Mouse (Mus musculus) intestine, embryonic 15.5 days (tissue): Measurements from ENCODE around the gene Gsap. TPM values are rescaled to one million over a fixed set of nuclear protein-coding genes. Genes with fewer than 3 reads are reported as not detected.
"Not testable (repeated sequence)": the region's sequence is repeated elsewhere in the genome, so short reads cannot be mapped to it uniquely, and the experiment has no call there.

Experiments used
- ATAC-seq: fragments of 200-750 bp; cut with Nextera tagmentation; 2 replicates; pipeline ENCODE4 v1.8.0; 2017; ENCODE audit warnings: moderate TSS enrichment, moderate library complexity
- H3K27ac ChIP-seq: fragments of 300-500 bp; sonication (generic); 2 replicates; pipeline ENCODE4 v1.5.1; 2015; ENCODE audit warnings: mild to moderate bottlenecking, inconsistent platforms
- H3K27me3 ChIP-seq: fragments of 300-500 bp; sonication (generic); replicated peaks from 2 replicates; pipeline ENCODE4 v1.6.1; 2015; ENCODE audit warnings: inconsistent platforms
- H3K36me3 ChIP-seq: fragments of 300-500 bp; sonication (generic); 2 replicates; pipeline ENCODE4 v1.6.1; 2015; ENCODE audit warnings: inconsistent platforms
- H3K4me1 ChIP-seq: fragments of 300-500 bp; sonication (generic); replicated peaks from 2 replicates; pipeline ENCODE4 v1.6.1; 2015; ENCODE audit warnings: inconsistent platforms
- H3K4me2 ChIP-seq: fragments of 300-500 bp; sonication (generic); replicated peaks from 2 replicates; pipeline ENCODE4 v1.6.1; 2015; ENCODE audit warnings: mild to moderate bottlenecking, inconsistent platforms
- H3K4me3 ChIP-seq: fragments of 300-500 bp; sonication (generic); replicated peaks from 2 replicates; pipeline ENCODE4 v1.5.1; 2015; ENCODE audit warnings: inconsistent platforms
- H3K9ac ChIP-seq: fragments of 300-500 bp; sonication (generic); 2 replicates; pipeline ENCODE4 v1.6.1; 2015; ENCODE audit warnings: inconsistent platforms
- H3K9me3 ChIP-seq: fragments of 300-500 bp; sonication (generic); 2 replicates; pipeline ENCODE4 v1.6.1; 2016; ENCODE audit warnings: inconsistent platforms
- WGBS: fragments of 180-500 bp; shearing (Covaris S2); methylation state at CpG from one replicate; pipeline ENCODE4 v1.1.7; 2015; 5-methylcytosine and 5-hydroxymethylcytosine counted together
- polyA plus RNA-seq: library from polyadenylated mRNA; unstranded; fragments of >200 nt; fragmentation: Nextera tagmentation; extraction: Ambion mirVana; gene quantifications from 2 replicates; pipeline ENCODE4 v1.2.1, GENCODE M21; 2015

Gsap gene
- polyA plus RNA-seq, 1 experiment from 2014 or later, result 1.7 TPM

DNA sequence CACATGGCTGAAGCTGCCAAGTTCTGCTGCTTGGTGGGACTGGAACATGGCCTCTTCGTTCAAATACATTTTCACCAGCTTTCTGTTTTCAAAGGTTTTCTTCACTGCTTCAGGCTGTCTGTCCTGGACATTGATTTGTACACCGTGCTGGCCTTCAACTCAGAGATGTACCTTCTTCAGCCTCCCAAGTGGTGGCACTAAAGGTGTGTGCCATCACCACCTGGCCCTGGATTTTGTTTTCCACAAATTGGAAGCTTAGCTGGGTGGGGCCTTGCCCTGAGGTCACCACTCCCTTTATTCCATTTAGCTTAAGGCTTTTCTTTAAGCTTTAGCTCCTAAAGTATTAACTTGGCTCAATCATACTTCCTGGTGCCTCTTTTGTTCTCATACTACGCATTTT is 22.6 kb upstream of the Gsap start:
- H3K4me1 ChIP-seq, result no peaks in the 10 kb centered on the region
- no peaks in the 10 kb centered on the region for H3K36me3 ChIP-seq
- H3K4me3 ChIP-seq, result no peak overlapping the region
- no peak for ATAC-seq
- no peak overlapping the region for H3K27ac ChIP-seq
- H3K27me3 ChIP-seq, result no peaks in the 10 kb centered on the region
- no peaks in the 10 kb centered on the region for H3K9me3 ChIP-seq
- no peak overlapping the region for H3K4me2 ChIP-seq
- H3K9ac ChIP-seq, result no peak overlapping the region
- 86% methylated on average over 3 of the region's 3 CpGs for WGBS

DNA sequence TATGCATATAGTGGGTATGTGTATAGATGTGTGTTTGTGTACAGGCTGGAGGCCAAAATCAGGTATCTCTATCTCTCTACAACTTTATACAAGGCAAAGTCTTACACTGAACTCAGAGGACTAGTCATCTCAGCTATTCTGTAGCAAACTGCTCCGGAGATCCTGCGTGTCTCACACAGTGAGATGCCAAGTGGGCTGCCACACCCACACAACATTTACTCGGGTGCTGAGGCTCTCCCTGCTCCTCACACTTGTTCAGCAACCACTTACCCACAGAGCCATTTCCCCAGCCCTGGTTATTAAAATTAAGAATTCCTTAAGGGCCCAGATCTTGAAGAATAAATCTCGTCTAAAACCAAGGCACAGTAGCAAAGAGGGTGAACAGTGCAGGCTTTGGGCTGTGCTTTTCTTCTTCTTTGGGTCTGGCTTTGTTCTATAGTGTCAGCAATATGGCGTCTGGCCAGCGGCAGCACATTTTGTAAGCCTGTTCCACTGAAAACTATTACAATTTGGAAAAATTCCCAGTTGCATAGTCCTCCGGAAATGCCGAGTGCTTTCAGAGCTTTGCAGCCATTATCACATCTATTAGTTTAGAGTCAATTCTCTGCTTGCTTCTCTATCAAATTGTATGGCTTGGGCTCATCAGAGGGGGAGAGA is 17.2 kb upstream of the Gsap start:
- no peak overlapping the region for H3K4me3 ChIP-seq
- 0 out of 2 replicates have a peak overlapping the region, but pooled peaks have one; percentile 18 for H3K27ac ChIP-seq
- ATAC-seq, result peak; percentile 54; the same call in 1 of the 2 replicates
- H3K4me1 ChIP-seq, result 0 out of 2 replicates have a peak, but pooled peaks cover 2% of the 10 kb centered on the region
- no peaks in the 10 kb centered on the region for H3K27me3 ChIP-seq
- H3K9me3 ChIP-seq, result no peaks in the 10 kb centered on the region
- no peak overlapping the region for H3K9ac ChIP-seq
- no peak overlapping the region for H3K4me2 ChIP-seq
- 60% methylated on average over 8 of the region's 8 CpGs for WGBS
- no peaks in the 10 kb centered on the region for H3K36me3 ChIP-seq

DNA sequence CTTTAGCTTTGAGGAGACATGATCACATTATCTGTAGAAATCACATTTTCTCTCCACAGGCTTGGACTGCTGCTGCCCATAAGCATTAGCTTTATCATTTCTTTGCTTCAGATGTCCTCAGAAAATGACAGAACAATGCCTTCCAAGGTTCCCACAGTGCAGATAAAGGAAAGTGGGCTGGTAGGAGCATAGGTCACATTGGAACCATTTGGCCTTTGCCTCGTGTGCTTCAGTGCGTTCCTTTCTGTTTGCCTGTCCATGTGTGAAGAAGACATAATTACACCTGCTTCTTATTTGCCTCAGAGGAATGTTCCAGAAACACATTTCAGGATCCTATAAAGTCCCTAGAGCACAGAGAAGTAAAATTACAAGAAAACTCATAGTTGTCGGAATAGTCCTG is 16.7 kb upstream of the Gsap start:
- Histone ChIP-seq H3K4me1 (0 out of 2 replicates have a peak, but pooled peaks cover 2% of the 10 kb centered on the region), H3K27ac (no peak overlapping the region), H3K4me3 (no peak overlapping the region), H3K27me3 (no peaks in the 10 kb centered on the region), H3K9me3 (no peaks in the 10 kb centered on the region), H3K9ac (no peak overlapping the region), H3K36me3 (no peaks in the 10 kb centered on the region), H3K4me2 (no peak overlapping the region)
- 0 out of 2 replicates have a peak, but pooled peaks have one; percentile 9 for ATAC-seq
- 80% methylated on average over 3 of the region's 3 CpGs for WGBS

DNA sequence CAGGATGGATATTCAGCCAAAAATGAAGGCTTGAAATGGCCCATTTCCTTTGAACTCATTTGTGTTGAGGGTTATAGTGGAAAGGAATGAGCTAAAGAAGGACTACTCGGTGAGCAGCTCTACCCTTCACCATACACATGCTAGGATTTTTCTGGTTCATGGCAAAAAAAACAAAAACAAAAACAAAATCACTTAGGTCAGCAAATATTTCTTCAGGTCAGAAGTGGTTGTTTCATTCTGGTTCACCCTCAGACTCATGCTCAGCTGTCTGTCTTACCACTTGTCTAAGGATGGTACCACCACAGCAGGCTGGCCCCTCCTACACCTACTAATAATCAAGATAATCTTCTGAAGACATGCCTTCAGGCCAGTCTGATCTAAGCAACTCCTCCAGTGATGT is 16.2 kb upstream of the Gsap start:
- Histone ChIP-seq H3K4me3 (no peak overlapping the region), H3K4me1 (0 out of 2 replicates have a peak, but pooled peaks cover 2% of the 10 kb centered on the region), H3K36me3 (no peaks in the 10 kb centered on the region), H3K4me2 (no peak overlapping the region), H3K9ac (no peak overlapping the region), H3K27me3 (no peaks in the 10 kb centered on the region), H3K9me3 (no peaks in the 10 kb centered on the region), H3K27ac (no peak overlapping the region)
- ATAC-seq, result no peak
- WGBS, result 88% methylated on average over 1 of the region's 1 CpGs

DNA sequence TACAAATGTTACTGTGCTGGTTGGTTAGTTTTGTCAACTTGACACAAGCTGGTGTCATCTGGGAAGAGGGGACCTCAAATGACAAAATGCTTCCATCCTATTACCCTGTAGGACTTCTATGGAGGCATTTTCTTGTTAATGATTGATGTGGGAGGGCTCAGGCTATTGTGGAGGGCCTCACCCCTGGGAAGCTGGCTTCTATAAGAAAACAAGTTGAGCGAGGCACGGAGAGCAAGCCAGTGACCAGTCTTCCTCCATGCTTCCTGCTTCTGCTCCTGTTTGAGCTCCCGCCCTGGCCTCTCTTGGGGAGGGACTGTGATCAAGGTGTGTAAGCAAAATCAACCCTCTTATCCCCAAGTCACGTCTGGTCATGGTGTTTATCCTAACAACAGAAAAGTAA is 15.6 kb upstream of the Gsap start:
- H3K9me3 ChIP-seq, result no peaks in the 10 kb centered on the region
- no peak overlapping the region for H3K4me3 ChIP-seq
- H3K9ac ChIP-seq, result no peak overlapping the region
- 40% methylated on average over 4 of the region's 4 CpGs for WGBS
- no peak overlapping the region for H3K4me2 ChIP-seq
- no peak overlapping the region for H3K27ac ChIP-seq
- H3K36me3 ChIP-seq, result no peaks in the 10 kb centered on the region
- H3K4me1 ChIP-seq, result 0 out of 2 replicates have a peak, but pooled peaks cover 5% of the 10 kb centered on the region
- H3K27me3 ChIP-seq, result no peaks in the 10 kb centered on the region
- peak; percentile 77 for ATAC-seq

DNA sequence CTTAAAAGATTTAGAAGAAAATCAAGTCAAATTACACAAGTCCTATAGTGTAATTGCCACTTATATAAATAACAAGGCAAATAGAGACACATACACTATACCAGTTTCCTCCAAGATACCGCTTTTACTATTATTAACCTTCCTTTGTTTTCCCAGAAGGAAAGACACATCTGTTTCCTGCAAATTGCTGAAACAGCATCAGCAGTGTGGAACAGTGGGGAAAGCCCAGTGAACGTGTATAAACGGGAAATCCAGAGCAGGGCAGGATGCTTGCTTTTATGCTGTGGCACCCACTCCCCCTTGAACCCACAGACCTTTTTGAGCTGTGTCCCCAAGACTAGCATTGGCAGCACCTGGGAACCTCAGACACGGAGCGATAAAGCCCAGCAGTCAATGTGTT is 15.2 kb upstream of the Gsap start:
- 0 out of 2 replicates have a peak, but pooled peaks cover 9% of the 10 kb centered on the region for H3K4me1 ChIP-seq
- no peaks in the 10 kb centered on the region for H3K9me3 ChIP-seq
- no peaks in the 10 kb centered on the region for H3K36me3 ChIP-seq
- no peak overlapping the region for H3K4me2 ChIP-seq
- WGBS, result 65% methylated on average over 5 of the region's 5 CpGs
- H3K27ac ChIP-seq, result no peak overlapping the region
- ATAC-seq, result 0 out of 2 replicates have a peak, but pooled peaks have one; percentile 27
- H3K27me3 ChIP-seq, result no peaks in the 10 kb centered on the region
- H3K4me3 ChIP-seq, result no peak overlapping the region
- no peak overlapping the region for H3K9ac ChIP-seq

DNA sequence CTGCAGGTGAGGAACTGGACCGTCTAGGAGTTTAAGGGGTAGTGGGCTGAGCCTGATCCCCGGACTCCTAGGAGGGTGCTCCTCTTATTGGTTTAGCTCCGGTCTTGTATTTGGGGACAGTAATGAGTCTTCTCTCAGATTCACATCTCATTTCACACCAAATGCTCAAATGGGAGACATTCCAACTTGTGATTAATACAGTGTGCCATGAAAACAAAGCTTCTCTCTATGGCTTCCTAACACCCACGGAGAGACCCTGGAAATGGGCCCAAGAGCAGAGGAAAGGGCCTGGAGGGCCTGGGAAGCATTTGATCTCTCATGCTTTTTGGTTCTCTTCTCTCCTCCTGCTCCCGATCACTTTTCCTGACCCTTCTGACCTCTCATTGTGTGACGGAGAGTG is 14.7 kb upstream of the Gsap start:
- no peak overlapping the region for H3K27ac ChIP-seq

DNA sequence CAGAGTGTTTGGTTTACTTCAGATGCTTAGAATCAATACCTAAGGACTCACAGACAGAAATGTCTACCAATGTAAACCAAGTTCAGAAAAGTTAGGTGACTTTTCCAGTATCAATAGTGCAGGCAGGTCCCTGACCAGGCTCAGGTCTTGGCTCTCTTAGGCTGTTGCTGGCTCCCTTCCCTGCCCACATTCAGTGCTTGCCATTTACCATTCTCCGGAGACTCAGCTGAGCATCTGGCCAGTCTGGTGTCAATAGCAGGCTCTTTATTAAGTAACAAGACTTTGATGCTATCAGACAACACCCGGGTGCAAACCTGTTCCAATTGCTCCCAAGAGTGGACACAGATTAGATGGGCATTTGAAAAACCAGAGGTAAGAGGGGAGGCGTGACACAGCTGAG is 13.7 kb upstream of the Gsap start:
- Histone ChIP-seq H3K4me1 (0 out of 2 replicates have a peak, but pooled peaks cover 9% of the 10 kb centered on the region), H3K27ac (no peak overlapping the region), H3K4me2 (no peak overlapping the region), H3K9me3 (no peaks in the 10 kb centered on the region), H3K36me3 (no peaks in the 10 kb centered on the region), H3K27me3 (no peaks in the 10 kb centered on the region), H3K9ac (no peak overlapping the region), H3K4me3 (no peak overlapping the region)
- ATAC-seq, result no peak
- 74% methylated on average over 3 of the region's 3 CpGs for WGBS

More for the DNA sequence above, 14.7 kb upstream of the Gsap start:
- Histone ChIP-seq H3K4me1 (0 out of 2 replicates have a peak, but pooled peaks cover 9% of the 10 kb centered on the region), H3K4me3 (no peak overlapping the region), H3K36me3 (no peaks in the 10 kb centered on the region), H3K9me3 (no peaks in the 10 kb centered on the region), H3K4me2 (no peak overlapping the region), H3K27me3 (no peaks in the 10 kb centered on the region), H3K9ac (no peak overlapping the region)
- no peak for ATAC-seq
- WGBS, result 68% methylated on average over 6 of the region's 6 CpGs

DNA sequence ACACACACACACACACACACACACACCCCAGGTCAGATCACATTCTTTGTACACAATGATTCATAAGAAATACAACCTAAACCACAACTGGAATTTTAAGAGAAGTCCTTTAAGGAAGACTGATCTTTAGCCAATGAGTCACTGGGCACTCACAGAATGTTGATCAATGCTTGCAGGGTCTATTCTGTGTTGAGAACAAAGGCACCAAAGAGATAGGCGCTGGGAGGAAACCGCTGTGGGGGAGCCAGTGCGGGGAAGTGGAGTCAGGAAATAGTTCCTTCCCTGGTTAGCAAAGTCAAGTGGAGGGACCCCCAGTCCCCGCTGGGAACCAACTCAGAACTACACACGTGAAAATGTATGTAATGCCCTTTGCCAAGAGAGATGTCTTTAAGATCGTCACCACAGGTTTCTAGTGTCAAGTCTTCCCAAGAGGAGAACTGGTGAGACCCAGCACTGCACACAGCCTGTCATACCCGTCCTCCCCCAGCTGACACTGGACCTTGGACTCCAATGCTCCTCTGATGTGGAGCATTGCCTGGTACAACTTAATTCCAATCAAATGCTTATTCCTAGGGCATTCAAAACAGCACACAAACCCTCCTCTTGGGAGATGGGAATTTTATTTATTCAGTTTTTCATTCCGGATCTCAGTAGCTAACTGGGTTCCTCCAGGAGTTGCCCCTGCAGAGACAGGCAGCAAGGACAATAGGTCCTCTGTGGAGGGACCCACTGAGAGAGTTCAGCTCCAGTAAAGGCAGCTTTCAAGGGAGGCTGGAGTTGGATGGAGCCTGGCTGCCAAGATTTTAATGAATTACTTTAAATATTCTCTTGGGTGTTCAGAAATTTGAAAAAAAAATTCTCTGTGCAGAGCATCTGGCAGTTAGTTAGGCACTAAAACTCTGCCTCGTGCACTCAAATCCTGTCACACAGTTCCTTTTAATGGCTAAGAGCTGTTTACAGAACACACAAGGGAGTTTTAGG is 10.6 kb upstream of the Gsap start:
- Histone ChIP-seq H3K4me1 (0 out of 2 replicates have a peak, but pooled peaks cover 9% of the 10 kb centered on the region), H3K27ac (0 out of 2 replicates have a peak overlapping the region, but pooled peaks have one; percentile 17), H3K4me2 (no peak overlapping the region), H3K27me3 (no peaks in the 10 kb centered on the region), H3K9ac (no peak overlapping the region), H3K9me3 (no peaks in the 10 kb centered on the region), H3K36me3 (no peaks in the 10 kb centered on the region), H3K4me3 (no peak overlapping the region)
- ATAC-seq, result peak; percentile 61; the same call in 1 of the 2 replicates
- 43% methylated on average over 9 of the region's 9 CpGs for WGBS

DNA sequence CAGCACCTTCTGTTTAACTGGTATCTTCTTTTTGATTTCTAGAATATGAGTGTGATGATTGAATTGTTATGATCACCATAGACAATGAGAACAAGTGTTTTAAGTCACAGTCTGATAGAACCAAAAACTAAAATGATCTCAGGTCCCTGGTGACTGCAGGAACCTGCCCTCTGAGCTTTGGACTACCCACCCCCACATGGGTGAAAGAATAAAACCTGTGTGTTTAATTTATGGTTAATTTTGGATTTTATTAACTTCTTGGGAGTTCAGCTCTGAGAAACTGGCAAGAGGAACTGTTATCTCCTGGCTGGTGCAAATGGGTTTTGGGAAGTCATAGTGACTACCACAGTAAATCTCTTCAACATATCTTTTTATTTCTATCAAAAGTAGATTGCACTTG is 6.6 kb upstream of the Gsap start:
- no peak overlapping the region for H3K9ac ChIP-seq
- H3K27me3 ChIP-seq, result no peaks in the 10 kb centered on the region
- H3K4me2 ChIP-seq, result no peak overlapping the region
- ATAC-seq, result no peak
- no peaks in the 10 kb centered on the region for H3K36me3 ChIP-seq
- H3K27ac ChIP-seq, result no peak overlapping the region
- H3K4me1 ChIP-seq, result 0 out of 2 replicates have a peak, but pooled peaks cover 7% of the 10 kb centered on the region
- H3K4me3 ChIP-seq, result no peak overlapping the region
- no peaks in the 10 kb centered on the region for H3K9me3 ChIP-seq

DNA sequence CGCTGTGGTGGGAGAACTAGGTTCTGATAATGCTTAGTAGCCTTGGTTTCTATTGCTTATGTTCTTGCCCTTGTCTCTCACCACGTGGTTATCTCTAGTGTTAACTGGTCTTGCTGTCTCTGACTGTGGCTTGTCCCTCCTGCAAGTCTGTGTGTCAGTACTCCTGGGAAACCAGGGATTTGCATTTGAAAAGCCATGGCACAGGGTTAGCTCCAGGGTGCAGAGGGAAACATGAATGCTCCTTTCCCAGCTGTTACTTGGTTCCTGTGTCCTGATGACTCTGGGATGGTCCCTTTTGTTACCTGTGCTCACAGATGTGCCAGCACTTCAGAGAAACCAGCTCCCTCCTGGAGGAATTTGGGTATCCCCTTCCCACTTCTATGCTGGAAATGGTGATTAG is 3.0 kb upstream of the Gsap start:
- H3K36me3 ChIP-seq, H3K4me1 ChIP-seq, H3K27me3 ChIP-seq, H3K4me2 ChIP-seq, H3K27ac ChIP-seq, H3K4me3 ChIP-seq, ATAC-seq, H3K9me3 ChIP-seq, H3K9ac ChIP-seq: not testable (repeated sequence)
- WGBS, result 62% methylated on average over 2 of the region's 2 CpGs

DNA sequence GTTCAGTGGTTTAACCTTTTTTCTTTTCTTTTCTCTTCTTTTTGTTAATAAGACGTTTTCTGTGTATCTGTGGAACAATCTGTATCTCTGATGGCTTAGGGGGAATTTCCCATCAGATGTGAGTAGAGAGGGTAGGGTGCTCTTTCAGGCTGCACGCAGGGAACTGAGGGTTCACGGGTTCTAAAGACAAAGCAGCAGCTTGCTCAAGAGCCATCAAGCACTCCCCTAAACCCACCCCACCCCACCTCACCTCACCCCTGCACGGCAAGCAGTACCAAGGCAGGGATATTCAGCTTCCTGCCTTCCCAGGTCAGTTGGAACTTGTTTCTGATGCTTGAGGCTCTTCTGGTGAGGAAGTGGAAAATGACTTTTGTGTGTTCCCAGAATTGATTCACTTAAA is 766 bp downstream of the Gsap start:
- peak overlapping the region; percentile 48; the same call in 1 of the 2 replicates for H3K4me3 ChIP-seq
- 0 out of 2 replicates have a peak, but pooled peaks cover 2% of the 10 kb centered on the region for H3K4me1 ChIP-seq
- peak overlapping the region; percentile 90 for H3K4me2 ChIP-seq
- no peaks in the 10 kb centered on the region for H3K27me3 ChIP-seq
- no peak overlapping the region for H3K9ac ChIP-seq
- no peak overlapping the region for H3K27ac ChIP-seq
- H3K9me3 ChIP-seq, result no peaks in the 10 kb centered on the region
- ATAC-seq, result no peak
- WGBS, result 14% methylated on average over 4 of the region's 4 CpGs
- no peaks in the 10 kb centered on the region for H3K36me3 ChIP-seq
